Mouse (Mus musculus) right cerebral cortex, postnatal 14 days (tissue): ENCODE data around the gene P3h3.
"Not testable (repeated sequence)": the region's sequence is repeated elsewhere in the genome, so short reads cannot be mapped to it uniquely, and the experiment has no call there.

Source experiments
- DNase-seq: peaks from one replicate; pipeline ENCODE4 v3.0.0; 2022

Gene P3h3

DNA sequence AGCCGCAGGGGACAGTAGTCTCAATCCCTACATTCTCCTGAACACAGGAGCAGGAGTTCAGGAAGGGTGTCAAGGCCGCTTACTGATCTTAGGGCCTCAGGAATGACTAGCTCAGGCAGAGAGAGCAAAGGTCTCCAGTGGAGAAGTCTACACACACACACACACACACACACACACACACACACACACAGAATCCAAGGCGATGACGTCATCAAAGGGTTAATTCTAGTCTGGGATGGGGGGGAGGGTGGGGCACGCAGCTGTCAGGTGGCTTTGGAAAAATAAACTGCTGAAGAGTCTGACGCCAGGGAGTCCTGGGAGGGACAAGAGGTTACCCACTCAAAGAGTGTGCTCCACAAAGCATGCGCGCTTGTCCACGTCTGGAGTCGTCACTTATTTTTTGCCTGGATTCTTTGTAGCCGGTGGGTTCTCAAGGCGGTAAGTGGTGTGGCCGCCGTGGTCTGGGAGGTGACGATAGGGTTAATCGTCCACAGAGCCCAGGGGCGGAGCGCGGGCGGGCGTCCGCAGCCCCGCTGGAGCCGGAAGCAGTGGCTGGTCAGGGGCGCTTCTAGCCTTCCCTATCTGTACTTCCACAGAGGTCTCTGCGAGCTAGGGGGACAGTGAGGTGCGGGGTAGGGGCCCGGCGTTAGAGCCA, 49.1 kb downstream of the P3h3 start, which contains the start of gene Spsb2:
Spsb2 (plus strand) TSS at position 304 of the 655 bp plus-strand sequence.
- peak; percentile 56 for DNase-seq

DNA sequence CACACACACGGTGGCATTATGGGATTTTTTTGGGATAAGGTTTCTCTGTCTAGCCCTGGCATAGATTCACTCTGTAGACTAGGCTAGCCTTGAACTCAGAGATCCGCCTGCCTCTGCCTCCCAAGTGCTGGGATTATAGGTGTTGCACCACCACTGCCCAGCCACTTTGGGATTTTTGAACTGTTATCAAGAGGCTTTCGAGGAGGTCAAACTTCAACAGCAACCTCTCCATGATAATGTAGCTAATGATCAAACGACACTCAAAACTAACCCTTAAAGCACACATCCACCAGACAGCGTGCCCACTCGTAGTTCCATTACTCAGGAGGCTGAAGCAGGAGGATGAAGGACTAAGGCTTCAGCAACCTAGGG, 49.6 kb downstream of the P3h3 start:
- DNase-seq: no peak

DNA sequence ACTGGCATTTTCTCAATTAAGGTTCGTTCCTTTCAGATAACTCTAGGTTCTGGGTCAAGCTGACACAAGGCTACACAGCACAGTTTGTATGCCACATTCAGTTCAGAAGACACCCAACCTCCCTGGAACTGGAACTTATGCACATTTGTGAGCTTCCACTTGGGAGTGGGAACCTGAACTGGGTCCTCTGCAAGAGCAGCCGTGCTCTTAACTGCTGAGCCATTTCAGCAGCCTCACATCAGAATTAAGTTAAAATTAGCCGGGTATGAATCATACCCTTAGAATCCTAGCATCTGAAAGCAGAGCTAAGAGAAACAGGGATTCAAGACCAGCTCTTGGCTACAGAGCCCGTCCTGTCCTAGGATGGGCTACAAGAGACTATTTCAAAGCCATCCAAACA, 50.2 kb downstream of the P3h3 start:
- DNase-seq: no peak

- no peak for DNase-seq
These were observed 51.0 kb downstream of the P3h3 start for GRCm38 (mm10) chr6:124806446-124807140.

- DNase-seq: peak; percentile 98
These were observed 51.9 kb downstream of the P3h3 start for GRCm38 (mm10) chr6:124805341-124806321.

DNA sequence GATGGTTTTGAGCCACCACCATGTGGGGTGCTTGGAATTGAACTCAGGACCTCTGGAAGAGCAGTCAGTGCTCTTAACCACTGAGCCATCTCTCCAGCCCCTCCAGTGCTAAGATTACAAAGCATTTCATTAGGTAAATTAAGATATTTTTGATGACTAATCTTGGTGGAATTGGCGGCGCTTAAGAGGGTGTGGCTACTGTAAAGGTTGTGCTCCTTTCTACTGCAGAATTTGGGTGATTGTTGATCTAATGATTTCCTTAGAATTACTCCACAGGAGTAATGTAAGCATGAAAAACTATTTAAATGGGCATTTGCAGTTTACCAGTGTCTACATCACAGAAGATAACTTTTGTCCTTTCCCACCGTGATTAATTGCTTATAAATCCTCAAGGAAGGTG, 53.2 kb downstream of the P3h3 start:
- DNase-seq: no peak

GRCm38 (mm10) chr6:124803691-124804090, 53.9 kb downstream of the P3h3 start:
- DNase-seq: not testable (repeated sequence)

DNA sequence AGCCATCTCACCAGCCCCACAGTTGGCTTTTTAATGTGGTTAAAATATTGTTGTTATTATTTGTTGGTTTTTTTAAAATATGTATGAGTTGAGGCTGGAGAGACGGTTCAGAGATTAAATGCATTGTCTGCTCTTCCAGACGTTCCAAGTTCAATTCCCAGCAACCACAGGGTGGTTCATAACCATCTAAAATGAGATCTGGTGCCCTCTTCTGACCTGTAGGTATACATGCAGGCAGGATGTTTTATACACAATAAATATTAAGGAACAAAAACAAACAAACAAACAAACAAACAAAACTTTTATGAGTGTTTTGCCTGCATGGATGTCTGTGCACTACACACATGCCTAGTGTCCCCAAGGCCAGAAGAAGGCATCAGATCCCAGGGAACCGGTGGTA, 54.5 kb downstream of the P3h3 start:
- no peak for DNase-seq

GRCm38 (mm10) chr6:124802400-124802799, 55.2 kb downstream of the P3h3 start:
- not testable (repeated sequence) for DNase-seq

GRCm38 (mm10) chr6:124796200-124796599, 61.4 kb downstream of the P3h3 start:
- no peak for DNase-seq

DNA sequence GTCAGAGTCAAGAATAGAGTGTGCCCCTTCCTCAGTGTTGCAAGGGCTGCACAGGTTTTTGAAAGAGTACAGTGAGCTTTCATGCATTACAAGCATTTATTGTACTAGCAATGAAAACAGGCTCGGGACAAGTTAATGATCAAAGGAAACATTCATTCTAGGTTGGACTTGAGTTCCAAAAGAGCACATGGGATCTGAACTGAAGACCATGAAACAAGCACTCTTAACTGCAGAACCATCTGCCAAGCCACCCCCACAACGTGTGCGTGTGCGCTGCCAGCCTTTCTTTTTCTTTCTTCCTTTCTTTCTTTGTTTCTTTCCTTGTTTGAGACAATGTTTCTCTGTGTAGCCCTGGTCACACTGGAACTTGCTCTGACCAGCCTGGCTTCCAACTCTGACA, 61.8 kb downstream of the P3h3 start:
- no peak for DNase-seq

DNA sequence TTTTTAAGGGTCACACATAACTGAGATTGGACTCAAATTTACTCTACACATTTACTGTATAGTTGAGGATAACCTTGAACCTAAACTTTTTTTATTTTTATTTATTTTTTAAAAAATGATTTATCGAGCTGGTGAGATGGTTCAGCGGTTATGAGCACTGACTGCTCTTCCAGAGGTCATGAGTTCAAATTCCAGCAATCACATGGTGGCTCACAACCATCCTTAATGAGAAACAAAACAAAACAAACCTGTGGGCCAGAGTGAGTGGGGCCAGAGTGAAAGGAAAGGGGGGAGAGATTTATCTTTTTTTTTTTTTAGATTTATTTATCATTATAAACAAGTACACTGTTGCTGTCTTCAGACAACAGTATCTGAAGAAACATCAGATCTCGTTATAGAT, 65.6 kb downstream of the P3h3 start:
- no peak for DNase-seq
